Mouse (Mus musculus): ENCODE results near the gene Adgrg6. TPM values are rescaled to one million over a fixed set of nuclear protein-coding genes. Genes with fewer than 3 reads are reported as not detected.

The Adgrg6 gene
- polyA plus RNA-seq, 1 experiment from 2014 or later, result 1.1 TPM

DNA sequence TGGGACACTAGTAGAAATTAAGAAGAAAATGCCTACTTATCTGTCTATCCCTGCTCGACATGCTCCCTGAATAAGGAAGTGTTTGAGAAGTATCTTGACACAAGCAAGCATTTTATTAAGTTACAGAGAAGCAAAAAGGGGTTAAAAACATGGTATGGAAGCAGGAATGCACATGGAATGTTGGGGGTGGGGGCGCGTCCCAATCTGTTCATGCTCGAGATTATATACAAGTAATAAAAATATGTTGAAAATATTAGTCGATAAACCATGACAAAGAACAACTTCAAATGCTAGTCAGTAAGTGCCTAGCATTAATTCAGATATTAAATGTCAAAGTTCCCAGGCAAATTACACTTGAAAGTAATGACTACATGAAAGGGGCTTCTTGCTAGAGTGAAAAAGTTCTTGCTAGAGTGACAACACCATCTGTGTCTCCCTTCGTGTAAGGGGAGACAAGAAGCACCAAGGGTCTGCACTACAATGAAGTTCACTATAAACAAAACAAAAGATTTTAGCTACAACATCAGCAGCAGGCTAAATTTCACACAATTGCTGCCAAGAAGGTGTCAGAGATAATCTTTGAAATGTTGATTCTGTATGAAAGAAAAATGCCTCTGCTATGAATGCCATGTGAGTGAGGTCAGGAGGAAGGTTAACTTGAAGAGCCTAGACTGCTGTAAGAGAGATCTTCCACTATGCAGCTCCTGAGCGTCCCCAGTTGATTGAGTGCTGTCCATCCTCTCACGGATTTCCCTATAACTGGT is 24.4 kb downstream of the Adgrg6 start:
- Histone ChIP-seq H3K4me2 (ENCODE audit: low read depth, severe bottlenecking) (no peak overlapping the region), H3K27ac (replicated peaks; ENCODE audit: low read depth, low read length) (no peak overlapping the region), H3K9ac (ENCODE audit: low read length) (no peak overlapping the region), H3K36me3 (ENCODE audit: control insufficient read depth, insufficient read depth, low read length) (no peaks in the 10 kb centered on the region), H3K4me1 (ENCODE audit: control insufficient read depth, insufficient read depth, low read length) (no peaks in the 10 kb centered on the region), H3K4me3 (ENCODE audit: low read depth, low read length) (no peak overlapping the region), H3K9me3 (ENCODE audit: control insufficient read depth, low read length) (no peaks in the 10 kb centered on the region), H3K27me3 (ENCODE audit: control insufficient read depth, insufficient read depth, low read length) (no peaks in the 10 kb centered on the region)
- ATAC-seq (ENCODE audit: insufficient number of reproducible peaks, low FRiP score, low TSS enrichment, low read depth) (no peak), DNase-seq (ENCODE audit: low spot score) (no peak)
- 73% methylated on average over 8 of the region's 8 CpGs for WGBS

DNA sequence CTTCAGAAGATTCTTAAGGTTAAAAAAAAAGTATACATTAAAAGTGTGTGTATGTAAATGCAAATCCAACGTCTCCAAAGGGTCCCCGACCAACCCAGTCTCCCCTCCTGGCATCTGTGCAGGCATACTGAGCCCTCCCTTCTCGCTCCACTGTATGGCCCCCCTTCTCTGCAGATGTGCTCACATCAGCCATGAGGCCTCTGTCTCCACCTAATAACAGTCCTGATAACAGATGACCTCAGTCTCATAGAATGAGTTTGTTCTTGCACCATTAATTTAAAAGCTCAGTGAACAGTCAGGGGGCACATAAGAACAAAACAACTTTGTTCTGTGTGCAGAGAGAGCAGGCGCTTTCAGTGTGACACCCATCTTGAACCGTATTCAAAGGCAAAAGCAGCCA is 27.6 kb downstream of the Adgrg6 start:
- DNase-seq (ENCODE audit: low spot score) (no peak), ATAC-seq (ENCODE audit: insufficient number of reproducible peaks, low FRiP score, low TSS enrichment, low read depth) (no peak)
- Histone ChIP-seq H3K36me3 (ENCODE audit: control insufficient read depth, insufficient read depth, low read length) (no peaks in the 10 kb centered on the region), H3K9me3 (ENCODE audit: control insufficient read depth, low read length) (no peaks in the 10 kb centered on the region), H3K27ac (replicated peaks; ENCODE audit: low read depth, low read length) (no peak overlapping the region), H3K27me3 (ENCODE audit: control insufficient read depth, insufficient read depth, low read length) (no peaks in the 10 kb centered on the region), H3K4me1 (ENCODE audit: control insufficient read depth, insufficient read depth, low read length) (no peaks in the 10 kb centered on the region), H3K4me2 (ENCODE audit: low read depth, severe bottlenecking) (no peak overlapping the region), H3K9ac (ENCODE audit: low read length) (no peak overlapping the region), H3K4me3 (ENCODE audit: low read depth, low read length) (no peak overlapping the region)
- 67% methylated on average over 5 of the region's 5 CpGs for WGBS

DNA sequence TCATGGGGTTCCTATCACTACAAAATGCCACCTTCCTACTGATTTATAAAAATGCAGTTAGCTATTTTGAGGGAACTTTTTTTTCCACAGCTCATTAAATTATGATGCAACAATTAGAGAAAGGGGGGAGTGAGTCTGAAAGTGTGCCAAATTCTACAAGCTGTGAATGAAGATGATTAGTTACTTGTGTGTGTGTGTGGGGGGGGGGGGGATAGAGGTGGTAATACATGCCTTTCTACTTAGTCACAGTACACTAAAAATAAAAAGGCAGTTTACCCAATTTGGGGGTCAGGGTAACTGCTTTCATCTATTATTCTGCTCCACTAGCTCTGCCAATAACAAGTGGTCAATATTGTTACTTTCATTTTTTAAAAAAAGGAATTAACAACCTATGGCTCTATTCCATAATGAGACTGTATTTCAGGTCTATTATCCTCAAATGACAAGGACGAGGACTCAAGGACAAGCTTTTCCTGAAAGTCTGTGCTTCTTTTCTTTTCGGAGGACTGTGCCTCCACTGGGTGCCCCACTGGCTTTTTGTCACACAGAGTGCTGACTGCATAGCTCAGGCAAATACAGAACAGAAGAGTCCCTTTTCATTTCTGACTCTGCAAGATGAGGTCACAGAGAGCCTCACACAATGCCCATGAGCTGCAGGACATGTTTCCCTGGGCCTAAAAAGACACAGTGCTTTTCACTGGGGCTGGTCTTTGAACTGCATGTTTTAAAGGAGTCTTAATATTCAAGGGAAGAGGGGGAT is 33.4 kb downstream of the Adgrg6 start:
- DNase-seq (ENCODE audit: low spot score) (no peak), ATAC-seq (ENCODE audit: insufficient number of reproducible peaks, low FRiP score, low TSS enrichment, low read depth) (no peak)
- Histone ChIP-seq H3K36me3 (ENCODE audit: control insufficient read depth, insufficient read depth, low read length) (no peaks in the 10 kb centered on the region), H3K27me3 (ENCODE audit: control insufficient read depth, insufficient read depth, low read length) (no peaks in the 10 kb centered on the region), H3K27ac (replicated peaks; ENCODE audit: low read depth, low read length) (no peak overlapping the region), H3K4me3 (ENCODE audit: low read depth, low read length) (no peak overlapping the region), H3K9ac (ENCODE audit: low read length) (no peak overlapping the region), H3K4me1 (ENCODE audit: control insufficient read depth, insufficient read depth, low read length) (no peaks in the 10 kb centered on the region), H3K4me2 (ENCODE audit: low read depth, severe bottlenecking) (no peak overlapping the region), H3K9me3 (ENCODE audit: control insufficient read depth, low read length) (no peaks in the 10 kb centered on the region)
- WGBS, result 77% methylated on average over 2 of the region's 2 CpGs

DNA sequence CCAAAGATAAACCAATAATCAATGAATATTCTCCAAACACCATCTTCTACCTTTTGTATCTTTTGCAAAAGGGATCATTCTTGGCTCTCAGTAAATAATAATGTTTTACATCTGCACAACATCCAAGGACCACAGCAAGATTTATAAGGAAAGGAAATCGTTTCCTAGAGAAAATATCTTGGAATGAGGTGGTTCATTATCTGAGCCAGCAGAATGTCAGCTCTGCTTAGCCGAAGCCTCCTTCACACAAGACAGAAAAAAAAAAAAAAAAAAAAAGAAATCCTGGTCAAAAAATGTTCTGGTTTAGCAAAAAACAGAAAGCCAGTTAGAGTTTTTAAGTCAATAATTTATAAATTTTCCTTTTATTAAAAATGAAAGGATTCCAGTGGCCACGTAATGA is 34.3 kb downstream of the Adgrg6 start:
- H3K9me3 ChIP-seq (ENCODE audit: control insufficient read depth, low read length), result no peaks in the 10 kb centered on the region
- no peak overlapping the region for H3K27ac ChIP-seq (replicated peaks; ENCODE audit: low read depth, low read length)
- no peaks in the 10 kb centered on the region for H3K4me1 ChIP-seq (ENCODE audit: control insufficient read depth, insufficient read depth, low read length)
- H3K9ac ChIP-seq (ENCODE audit: low read length), result no peak overlapping the region
- no peak overlapping the region for H3K4me3 ChIP-seq (ENCODE audit: low read depth, low read length)
- H3K36me3 ChIP-seq (ENCODE audit: control insufficient read depth, insufficient read depth, low read length), result no peaks in the 10 kb centered on the region
- DNase-seq (ENCODE audit: low spot score), result no peak
- H3K4me2 ChIP-seq (ENCODE audit: low read depth, severe bottlenecking), result no peak overlapping the region
- no peaks in the 10 kb centered on the region for H3K27me3 ChIP-seq (ENCODE audit: control insufficient read depth, insufficient read depth, low read length)
- no peak for ATAC-seq (ENCODE audit: insufficient number of reproducible peaks, low FRiP score, low TSS enrichment, low read depth)
- WGBS, result 68% methylated on average over 3 of the region's 3 CpGs

DNA sequence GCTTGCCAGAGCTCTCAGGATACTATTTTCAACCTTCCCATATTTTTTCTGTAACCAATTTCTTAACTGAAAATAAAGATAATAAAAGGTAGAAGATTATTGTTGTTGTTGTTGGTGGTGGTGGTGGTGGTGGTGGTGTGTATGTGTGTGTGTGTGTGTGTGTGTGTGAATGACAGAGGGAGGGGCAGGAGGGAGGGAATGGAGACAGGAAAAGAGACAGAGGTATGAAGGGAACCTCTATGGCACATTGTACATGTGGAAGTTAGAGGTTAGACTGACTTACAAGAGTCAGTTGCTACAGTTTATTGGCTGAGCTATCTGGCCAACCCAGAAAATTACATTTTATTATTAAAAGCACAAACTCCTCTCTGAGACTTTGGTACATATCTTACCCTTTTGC is 49.8 kb downstream of the Adgrg6 start:
- no peaks in the 10 kb centered on the region for H3K4me1 ChIP-seq (ENCODE audit: control insufficient read depth, insufficient read depth, low read length)
- no peak overlapping the region for H3K9ac ChIP-seq (ENCODE audit: low read length)
- no peak overlapping the region for H3K4me2 ChIP-seq (ENCODE audit: low read depth, severe bottlenecking)
- DNase-seq (ENCODE audit: low spot score) (no peak), ATAC-seq (ENCODE audit: insufficient number of reproducible peaks, low FRiP score, low TSS enrichment, low read depth) (no peak)
- no peak overlapping the region for H3K4me3 ChIP-seq (ENCODE audit: low read depth, low read length)
- no peaks in the 10 kb centered on the region for H3K36me3 ChIP-seq (ENCODE audit: control insufficient read depth, insufficient read depth, low read length)
- no peaks in the 10 kb centered on the region for H3K27me3 ChIP-seq (ENCODE audit: control insufficient read depth, insufficient read depth, low read length)
- H3K9me3 ChIP-seq (ENCODE audit: control insufficient read depth, low read length), result no peaks in the 10 kb centered on the region
- no peak overlapping the region for H3K27ac ChIP-seq (replicated peaks; ENCODE audit: low read depth, low read length)

DNA sequence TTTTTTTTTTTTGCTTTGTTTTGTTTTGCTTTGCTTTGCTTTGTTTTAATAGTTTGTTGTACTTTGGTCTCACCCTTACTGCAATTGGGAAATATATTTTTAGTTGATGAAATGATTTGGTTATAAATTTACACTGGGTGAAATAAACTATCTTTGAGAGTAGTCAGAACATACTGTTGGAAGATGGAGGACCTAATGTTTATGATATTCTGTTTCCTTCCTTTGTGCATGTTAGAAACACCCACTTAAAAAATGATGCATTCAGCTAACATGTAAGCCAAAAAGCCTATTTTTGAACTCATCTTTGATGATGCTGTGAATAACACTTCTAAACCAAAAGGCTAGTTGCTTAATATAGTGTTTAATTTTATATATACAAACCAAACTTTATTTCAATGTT is 50.3 kb downstream of the Adgrg6 start:
- H3K4me1 ChIP-seq (ENCODE audit: control insufficient read depth, insufficient read depth, low read length), result no peaks in the 10 kb centered on the region
- H3K9me3 ChIP-seq (ENCODE audit: control insufficient read depth, low read length), result no peaks in the 10 kb centered on the region
- DNase-seq (ENCODE audit: low spot score) (no peak), ATAC-seq (ENCODE audit: insufficient number of reproducible peaks, low FRiP score, low TSS enrichment, low read depth) (no peak)
- no peaks in the 10 kb centered on the region for H3K36me3 ChIP-seq (ENCODE audit: control insufficient read depth, insufficient read depth, low read length)
- no peak overlapping the region for H3K27ac ChIP-seq (replicated peaks; ENCODE audit: low read depth, low read length)
- H3K4me2 ChIP-seq (ENCODE audit: low read depth, severe bottlenecking), result no peak overlapping the region
- H3K9ac ChIP-seq (ENCODE audit: low read length), result no peak overlapping the region
- H3K4me3 ChIP-seq (ENCODE audit: low read depth, low read length), result no peak overlapping the region
- H3K27me3 ChIP-seq (ENCODE audit: control insufficient read depth, insufficient read depth, low read length), result no peaks in the 10 kb centered on the region

DNA sequence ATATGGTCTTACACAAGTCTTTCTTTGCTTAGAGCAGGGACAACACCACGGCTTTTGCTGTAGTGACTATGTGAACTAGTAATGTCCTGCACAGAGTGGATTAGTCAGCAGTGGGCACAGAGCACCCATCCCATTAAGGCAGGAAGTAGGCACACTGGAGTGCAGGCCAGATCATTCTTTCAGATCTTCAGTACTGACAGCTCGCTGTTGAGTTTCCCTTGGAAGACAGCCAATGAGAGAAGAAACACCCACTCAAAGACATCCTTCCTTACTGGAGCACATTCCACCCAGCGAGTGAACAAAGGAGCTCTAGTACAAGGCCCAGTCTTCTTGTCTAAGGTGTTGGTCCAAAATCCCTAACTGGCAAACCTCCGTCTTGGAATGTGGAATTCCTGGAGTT is 53.6 kb downstream of the Adgrg6 start:
- no peak for ATAC-seq (ENCODE audit: insufficient number of reproducible peaks, low FRiP score, low TSS enrichment, low read depth)
- no peaks in the 10 kb centered on the region for H3K27me3 ChIP-seq (ENCODE audit: control insufficient read depth, insufficient read depth, low read length)
- no peaks in the 10 kb centered on the region for H3K4me1 ChIP-seq (ENCODE audit: control insufficient read depth, insufficient read depth, low read length)
- no peak overlapping the region for H3K4me3 ChIP-seq (ENCODE audit: low read depth, low read length)
- H3K4me2 ChIP-seq (ENCODE audit: low read depth, severe bottlenecking), result no peak overlapping the region
- WGBS, result 91% methylated on average over 4 of the region's 4 CpGs
- no peak overlapping the region for H3K27ac ChIP-seq (replicated peaks; ENCODE audit: low read depth, low read length)
- no peak overlapping the region for H3K9ac ChIP-seq (ENCODE audit: low read length)
- no peaks in the 10 kb centered on the region for H3K9me3 ChIP-seq (ENCODE audit: control insufficient read depth, low read length)
- DNase-seq (ENCODE audit: low spot score), result no peak
- no peaks in the 10 kb centered on the region for H3K36me3 ChIP-seq (ENCODE audit: control insufficient read depth, insufficient read depth, low read length)

DNA sequence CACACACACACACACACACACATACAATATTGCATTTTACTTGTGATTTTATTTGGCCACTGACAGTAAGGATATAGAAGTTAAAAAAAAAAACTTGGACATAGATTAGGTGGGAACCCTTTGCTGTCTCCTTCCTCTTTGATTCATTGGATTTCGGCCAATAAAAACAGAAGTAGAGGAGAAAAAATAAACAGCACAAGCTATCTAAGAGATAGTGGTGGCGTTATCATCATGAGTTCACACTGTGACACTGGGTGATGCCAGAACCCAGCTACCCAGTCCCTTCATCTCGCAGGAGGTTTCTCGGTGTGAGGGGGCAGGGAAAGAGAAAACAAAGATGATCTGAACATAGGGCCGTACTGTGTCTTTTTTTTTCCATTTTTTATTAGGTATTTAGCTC is 62.2 kb downstream of the Adgrg6 start:
- Histone ChIP-seq H3K9ac (ENCODE audit: low read length) (no peak overlapping the region), H3K9me3 (ENCODE audit: control insufficient read depth, low read length) (no peaks in the 10 kb centered on the region), H3K4me1 (ENCODE audit: control insufficient read depth, insufficient read depth, low read length) (no peaks in the 10 kb centered on the region), H3K27me3 (ENCODE audit: control insufficient read depth, insufficient read depth, low read length) (no peaks in the 10 kb centered on the region), H3K4me3 (ENCODE audit: low read depth, low read length) (no peak overlapping the region), H3K36me3 (ENCODE audit: control insufficient read depth, insufficient read depth, low read length) (no peaks in the 10 kb centered on the region), H3K27ac (replicated peaks; ENCODE audit: low read depth, low read length) (no peak overlapping the region), H3K4me2 (ENCODE audit: low read depth, severe bottlenecking) (no peak overlapping the region)
- DNase-seq (ENCODE audit: low spot score) (no peak), ATAC-seq (ENCODE audit: insufficient number of reproducible peaks, low FRiP score, low TSS enrichment, low read depth) (no peak)
- 82% methylated on average over 5 of the region's 5 CpGs for WGBS

Data from limb, embryonic 11.5 days (tissue).